In the genomic region with DNA sequence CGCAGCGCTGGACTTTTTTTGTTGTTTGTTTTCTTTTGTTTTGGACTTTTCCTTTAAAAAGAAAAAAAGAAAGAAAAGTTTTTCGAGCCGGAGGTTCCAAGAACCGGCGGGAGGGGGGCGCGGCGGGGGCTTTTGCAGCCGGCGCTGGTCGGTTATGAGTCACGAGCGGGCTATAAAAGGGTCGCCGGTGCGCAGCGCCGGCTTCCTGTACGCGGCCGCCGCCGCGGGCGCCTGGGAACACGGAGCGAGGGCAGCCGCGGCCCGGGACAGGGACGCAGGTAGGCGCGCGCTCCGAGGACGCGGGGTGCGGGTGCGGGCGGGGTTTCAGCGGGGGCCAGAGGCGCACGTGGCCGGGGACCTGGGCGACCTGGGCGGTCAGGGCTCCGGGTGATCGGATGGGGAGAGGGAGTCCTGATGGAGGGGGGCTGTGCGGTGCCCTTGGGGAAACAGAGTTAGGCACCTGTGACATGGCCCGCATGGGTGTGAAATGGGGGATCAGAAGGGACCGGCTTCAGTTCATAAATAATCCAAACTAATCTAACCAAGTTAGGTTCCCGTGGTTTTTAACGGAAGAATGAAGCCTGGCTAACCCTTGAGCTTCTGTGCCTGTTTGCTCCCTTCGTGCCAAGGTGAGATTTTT, we compare ENCODE assay signal across 9 mouse cellular contexts. TPM values are rescaled to one million over a fixed set of nuclear protein-coding genes. Genes with fewer than 3 reads are reported as not detected.
DNase-seq lines count a peak whose midpoint lies in the region; ATAC-seq lines count a peak whose summit lies in the region.
"Had no signal": no experiment of that assay in that cellular context is flagged by ENCODE, and none has a peak within 500 bp of the region (broad histone marks: within the 10 kb centered on the region; RNA-seq: fewer than 3 reads in every experiment).

No protein-coding gene starts in this region.

- H3K4me2 ChIP-seq in heart, embryonic 11.5 days, result peak overlapping the region; percentile 99
- H3K4me2 ChIP-seq in kidney, embryonic 14.5 days (replicated peaks; ENCODE audit: low read depth, low read length), result peak overlapping the region; percentile 98

- H3K27me3 ChIP-seq in heart, embryonic 11.5 days (ENCODE audit: control insufficient read depth, insufficient read depth, low read length), result peaks cover 13% of the 10 kb centered on the region; the same call in 1 of the 2 replicates
- 0 out of 2 replicates have a peak, but pooled peaks cover 3% of the 10 kb centered on the region for H3K27me3 ChIP-seq in kidney, embryonic 14.5 days (ENCODE audit: control insufficient read depth, insufficient read depth, low read length)

- no peaks in the 10 kb centered on the region for H3K4me1 ChIP-seq in heart, embryonic 11.5 days (ENCODE audit: control insufficient read depth, insufficient read depth, low read length)
- H3K4me1 ChIP-seq in kidney, embryonic 14.5 days (ENCODE audit: control insufficient read depth, insufficient read depth, low read length), result no peaks in the 10 kb centered on the region

- H3K9me3 ChIP-seq in heart, embryonic 11.5 days (replicated peaks; ENCODE audit: control insufficient read depth, low read length), result no peaks in the 10 kb centered on the region
- H3K9me3 ChIP-seq in kidney, embryonic 14.5 days (ENCODE audit: control insufficient read depth, low read length), result no peaks in the 10 kb centered on the region

- H3K4me3 ChIP-seq in heart, embryonic 11.5 days (ENCODE audit: low read depth, low read length), result peak overlapping the region; percentile 67
- peak overlapping the region; percentile 67 for H3K4me3 ChIP-seq in kidney, embryonic 14.5 days (ENCODE audit: low read length)

- H3K36me3 ChIP-seq in heart, embryonic 11.5 days (ENCODE audit: control insufficient read depth, insufficient read depth, low read length), result no peaks in the 10 kb centered on the region
- no peaks in the 10 kb centered on the region for H3K36me3 ChIP-seq in kidney, embryonic 14.5 days (ENCODE audit: control insufficient read depth, insufficient read depth, low read length)
- H3K36me3 ChIP-seq: G1E had no signal

- H3K27ac ChIP-seq in heart, embryonic 11.5 days (ENCODE audit: low read depth, low read length), result no peak overlapping the region
- no peak overlapping the region for H3K27ac ChIP-seq in kidney, embryonic 14.5 days (ENCODE audit: low read depth, low read length)

- DNase-seq in cerebellum, postnatal 10 days, result peak; percentile 50 to 56
- DNase-seq in cerebellum, adult 9-10 months, result no peak
- peak; percentile 28 for DNase-seq in embryo, embryonic 10.5 days (ENCODE audit: low spot score)
- peak; percentile 5 for DNase-seq in lung, postnatal 25 days (ENCODE audit: low spot score)
- DNase-seq in retina, embryonic 14.5 days (ENCODE audit: low spot score), result peak; percentile 36
- DNase-seq in urinary bladder, postnatal 36 days (ENCODE audit: low spot score in 2 of 2), result peak; percentile 43 to 45

- 1% methylated on average over 46 of the region's 55 CpGs for whole genome bisulfite sequencing in heart, embryonic 11.5 days (ENCODE audit: insufficient replicate concordance)
- 1% methylated on average over 55 of the region's 55 CpGs for WGBS in kidney, embryonic 14.5 days

- H3K9ac ChIP-seq in heart, embryonic 11.5 days (ENCODE audit: low read depth, low read length), result peak overlapping the region; percentile 66
- H3K9ac ChIP-seq in kidney, embryonic 14.5 days (ENCODE audit: low read depth, low read length), result peak overlapping the region; percentile 66

- peak; percentile 66; the same call in 1 of the 2 replicates for ATAC-seq in heart, embryonic 11.5 days (replicated peaks; ENCODE audit: insufficient number of reproducible peaks, low FRiP score, low TSS enrichment)
- peak; percentile 89 for ATAC-seq in kidney, embryonic 14.5 days (ENCODE audit: low FRiP score, low TSS enrichment)

RNA-seq across cellular contexts. Expression of gene Mrpl39, which starts 32.3 kb away (rescaled TPM):
- polyA plus RNA-seq in heart, embryonic 11.5 days (2014; fragmentation: Nextera tagmentation; extraction: Ambion mirVana), result 51.4 and 53.0 TPM in 2 replicates
- 48.2 and 54.4 TPM in 2 replicates for polyA plus RNA-seq in kidney, embryonic 14.5 days (2014; fragmentation: Nextera tagmentation; extraction: Ambion mirVana)
